Mouse (Mus musculus) ES-CJ7 (cell line): ENCODE measurements at regions not wholly inside any gene's neighbourhood (a gene's known extent, or its start where the extent isn't known, plus 50 kb on each side); places are given as distances from the start of the nearest gene placed in this dataset.

ENCODE experiments used
- DNase-seq: peaks from one replicate; pipeline ENCODE4 v3.0.0; 2011; ENCODE audit warnings: low read depth, low spot score

DNA sequence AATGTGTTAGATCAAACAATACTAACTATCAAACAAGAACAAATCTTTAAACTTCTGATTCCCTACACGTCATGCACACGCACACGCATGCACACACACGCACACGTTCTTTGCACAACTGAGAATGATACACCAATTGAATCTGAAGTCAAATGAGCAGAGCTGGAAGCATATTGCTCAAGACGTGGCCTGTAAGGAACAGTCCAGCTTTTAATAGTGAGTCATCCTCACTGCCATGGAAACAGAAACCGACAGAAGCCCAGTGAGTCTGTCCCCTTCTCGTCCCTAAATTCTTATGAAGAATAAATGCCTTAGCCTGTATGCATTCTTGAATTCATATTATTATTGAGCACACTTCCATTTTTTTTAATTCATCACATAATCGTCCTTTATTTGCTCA, 75.7 kb upstream of the Magi3 start:
- no peak for DNase-seq

DNA sequence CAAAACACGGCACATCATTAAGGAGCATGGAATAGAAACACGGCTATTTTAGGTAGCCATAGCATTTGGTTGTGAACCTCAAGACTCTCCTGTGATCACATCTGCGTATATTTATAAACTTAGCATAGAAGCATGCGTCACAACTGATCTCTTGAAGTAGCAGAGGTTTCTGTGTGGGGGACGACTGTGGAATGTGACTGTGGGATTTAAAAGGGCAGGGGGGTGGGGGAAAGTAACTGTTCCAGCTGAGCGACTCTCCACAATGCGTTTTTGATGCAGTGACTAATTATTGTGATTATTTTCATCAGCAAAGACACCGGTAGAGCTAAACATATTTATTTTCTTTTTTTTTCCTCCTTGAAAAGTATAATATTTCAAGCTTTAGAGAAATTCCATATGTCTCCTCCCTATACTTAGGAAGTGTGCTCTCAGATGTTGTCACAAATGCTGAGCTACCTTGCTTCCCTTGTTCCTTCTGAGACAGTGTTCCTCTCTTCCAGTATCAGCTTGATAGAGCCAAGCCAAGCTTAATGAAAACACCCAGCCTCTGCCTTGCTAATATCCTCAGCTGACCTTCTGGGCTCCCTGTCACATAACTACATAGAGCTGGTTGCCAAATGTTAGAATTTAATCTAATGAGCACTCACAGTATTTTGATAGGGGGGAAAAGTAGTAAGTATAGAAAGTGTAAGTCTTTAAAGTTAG, 75.0 kb upstream of the Magi3 start:
- DNase-seq: no peak

DNA sequence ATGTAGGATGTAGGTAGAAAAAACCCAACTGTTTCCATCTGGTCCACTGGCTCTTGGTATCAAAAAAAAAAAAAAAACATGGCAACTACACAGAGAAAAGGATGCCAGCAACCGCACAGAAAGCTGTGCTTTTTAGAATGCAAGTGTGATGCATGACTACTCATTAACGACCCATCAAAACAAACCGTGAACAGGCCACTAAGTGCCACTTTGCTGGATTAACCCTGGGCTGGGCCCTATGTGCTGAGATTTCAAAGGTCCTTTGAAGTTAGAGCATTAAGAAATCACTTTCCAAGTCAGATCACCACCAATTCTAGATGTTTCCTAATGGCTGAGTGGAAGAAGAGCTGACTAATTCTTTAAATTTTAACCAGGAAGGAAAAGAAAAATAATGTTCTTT, 73.7 kb upstream of the Magi3 start:
- DNase-seq: no peak

DNA sequence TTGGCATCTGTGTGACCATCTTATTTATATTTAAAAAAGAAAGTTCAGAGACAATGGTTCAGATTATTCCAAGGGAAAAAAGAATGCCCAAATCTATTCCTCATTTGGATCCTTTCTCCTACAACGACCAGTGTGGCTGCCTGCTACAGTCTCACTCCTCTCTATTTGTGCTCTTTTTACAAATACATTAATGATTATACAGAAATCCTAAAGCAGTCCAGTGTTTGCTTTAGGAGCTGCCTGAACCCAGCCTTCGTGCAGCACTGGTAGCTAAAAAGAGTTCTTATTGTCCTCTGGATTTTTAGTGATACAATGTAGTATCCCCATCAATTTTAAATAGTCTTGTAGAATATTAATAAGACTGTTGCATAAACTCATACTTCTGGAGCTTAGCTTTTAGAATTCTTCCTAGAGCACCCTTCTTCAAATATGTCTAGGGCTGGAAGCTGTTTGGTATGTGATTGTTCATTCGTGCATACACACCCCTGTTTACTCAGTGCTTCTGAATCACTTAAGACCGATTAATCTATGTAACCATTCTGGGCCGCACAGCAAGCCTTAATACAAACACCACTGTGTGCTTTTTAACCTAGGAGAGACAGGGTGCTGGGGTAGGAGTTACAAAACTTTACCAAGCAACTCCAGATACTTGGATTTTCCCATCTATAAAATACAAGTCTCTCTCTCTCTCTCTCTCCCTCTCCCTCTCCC, 69.0 kb upstream of the Magi3 start:
- no peak for DNase-seq

DNA sequence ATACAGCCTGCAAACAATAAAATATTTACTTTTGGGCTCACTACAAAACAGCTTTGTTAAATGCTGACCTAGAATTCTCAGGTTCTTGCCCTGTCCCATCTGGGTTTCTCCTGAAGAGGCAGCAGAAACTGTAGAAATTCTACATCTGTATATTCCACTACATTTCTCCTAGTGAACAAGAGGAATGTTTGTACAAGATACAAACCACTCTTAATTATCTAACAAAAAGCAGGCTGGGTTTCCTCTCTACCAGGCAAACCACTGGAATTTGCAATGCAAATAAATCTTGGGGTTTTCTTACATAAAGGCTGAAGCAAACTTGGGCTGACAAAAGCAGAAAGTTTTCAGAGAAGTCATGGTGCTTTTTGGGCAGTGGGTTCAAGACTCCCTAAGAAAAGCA, 67.7 kb upstream of the Magi3 start:
- DNase-seq: peak; percentile 9

DNA sequence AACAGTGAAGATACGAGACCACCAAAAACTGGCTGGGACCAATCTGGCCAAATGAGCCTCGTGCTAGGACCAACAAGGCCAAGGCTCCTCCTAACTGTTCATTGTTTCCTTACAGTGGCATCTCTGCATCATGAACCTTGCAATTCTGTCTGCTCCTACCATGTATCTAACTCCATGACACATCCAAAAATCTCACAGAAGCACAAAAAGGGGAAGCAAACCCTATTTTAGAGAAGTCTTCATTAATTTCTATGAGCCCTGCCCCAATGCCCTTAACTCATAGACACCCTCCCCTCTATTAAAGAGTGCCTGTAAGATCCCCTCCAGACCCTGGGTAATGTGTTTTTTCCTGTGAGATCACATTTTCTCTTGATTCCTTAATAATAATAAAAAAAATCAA, 64.8 kb upstream of the Magi3 start:
- DNase-seq: no peak

DNA sequence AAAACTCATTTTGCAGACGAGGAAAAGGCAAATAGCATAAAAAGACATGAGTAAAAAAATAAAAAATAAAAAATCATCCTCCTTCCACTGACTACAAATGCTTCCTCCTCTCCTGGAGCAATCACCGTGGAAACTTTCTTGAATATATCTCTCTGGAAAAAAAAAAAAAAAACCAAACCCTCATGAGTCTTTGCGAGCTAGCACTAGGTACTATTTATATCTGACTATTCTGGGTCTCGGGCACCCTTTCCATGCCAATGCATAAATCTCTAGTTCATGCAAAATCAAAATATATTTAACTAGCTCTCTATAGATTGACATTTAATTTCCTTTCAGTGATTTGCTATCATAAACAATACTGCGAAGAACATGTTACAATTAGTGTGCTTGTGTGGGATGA, 63.7 kb upstream of the Magi3 start:
- no peak for DNase-seq

DNA sequence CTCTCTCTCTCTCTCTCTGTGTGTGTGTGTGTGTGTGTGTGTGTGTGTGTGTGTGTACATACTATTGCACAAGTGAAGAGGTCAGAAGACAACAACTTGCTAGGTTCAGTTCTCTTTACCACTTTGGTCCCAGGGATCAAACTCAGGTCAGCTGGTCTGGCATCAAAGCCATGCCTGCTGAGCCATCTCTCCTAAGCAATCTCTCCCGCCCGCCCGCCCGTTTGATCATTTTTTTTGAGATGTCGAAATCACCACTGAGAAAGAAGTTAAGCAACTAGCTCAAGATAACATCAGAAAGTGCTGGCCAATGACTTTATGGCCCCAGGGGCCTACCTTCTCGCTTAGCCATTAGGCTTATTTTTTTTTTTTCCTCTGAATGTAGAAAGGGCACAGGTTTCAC, 59.3 kb upstream of the Magi3 start:
- DNase-seq: no peak

DNA sequence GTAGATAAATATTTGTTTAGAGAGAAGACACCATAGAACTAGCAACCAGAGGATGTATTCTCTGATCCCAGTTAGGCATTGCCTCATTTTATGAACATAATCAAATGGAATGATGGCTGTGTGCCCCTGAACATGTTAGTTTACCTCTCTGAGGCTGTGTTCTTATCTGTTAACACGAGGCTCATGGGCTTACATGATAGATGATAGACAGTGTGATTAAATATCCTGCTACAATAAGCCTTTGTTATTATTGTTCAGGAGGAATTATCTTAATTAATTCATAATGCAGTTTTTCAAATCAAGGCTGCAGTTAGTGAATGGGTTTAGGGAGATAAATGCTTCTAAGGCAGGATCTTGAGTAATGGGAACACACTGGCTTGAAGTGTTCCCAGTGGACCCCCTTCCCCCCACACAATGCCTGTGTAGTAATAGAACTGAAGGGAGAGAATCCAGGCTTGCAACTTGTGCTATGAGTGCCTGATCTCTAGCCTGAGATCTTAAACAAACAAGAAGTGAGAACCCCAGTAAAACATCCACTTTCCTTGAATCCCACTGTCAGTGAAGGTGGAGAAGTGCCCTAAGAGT, 54.6 kb upstream of the Magi3 start:
- DNase-seq: no peak

DNA sequence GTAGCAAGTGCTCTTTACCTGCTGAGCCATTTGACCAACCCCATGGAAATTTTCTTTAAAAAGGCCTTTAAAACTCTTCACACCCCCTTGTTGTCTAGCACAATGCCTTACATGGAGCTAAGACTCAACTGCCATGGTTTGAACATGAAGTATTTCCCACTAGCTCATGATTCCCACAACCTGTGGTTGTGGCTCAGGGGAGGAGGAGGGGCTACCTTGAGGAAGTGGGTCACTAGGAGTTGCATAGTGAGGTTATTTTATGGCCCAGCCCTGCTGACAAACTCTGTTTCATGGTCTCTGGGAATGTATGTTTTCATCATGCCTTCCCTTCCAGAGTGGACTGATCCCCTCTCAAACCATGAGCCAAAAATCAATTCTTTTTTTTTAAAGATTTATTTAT, 53.9 kb upstream of the Magi3 start:
- no peak for DNase-seq
